Mouse (Mus musculus) forebrain, embryonic 11.5 days (tissue): ENCODE data around the gene Mdga1. TPM values are rescaled to one million over a fixed set of nuclear protein-coding genes. Genes with fewer than 3 reads are reported as not detected.
A peak's percentile ranks its signal among the peaks of the same experiment; 100 is the strongest.

ENCODE experiments used
- ATAC-seq: fragments of 200-750 bp; cut with Nextera tagmentation; replicated peaks from 2 replicates; pipeline ENCODE4 v1.8.0; 2017; ENCODE audit warnings: moderate TSS enrichment; ENCODE audit not compliant: low FRiP score
- DNase-seq: peaks from one replicate; pipeline ENCODE4 v3.0.0-alpha.2; 2017; ENCODE audit warnings: low spot score
- H3K27ac ChIP-seq: fragments of 300-500 bp; sonication (generic); 2 replicates; pipeline ENCODE4 v1.5.1; 2014; ENCODE audit warnings: low read depth, low read length
- H3K27me3 ChIP-seq: fragments of 300-500 bp; sonication (generic); 2 replicates; pipeline ENCODE4 v1.6.1; 2014; ENCODE audit warnings: mild to moderate bottlenecking, low read length, mixed read lengths; ENCODE audit not compliant: control insufficient read depth, insufficient read depth
- H3K36me3 ChIP-seq: fragments of 300-500 bp; sonication (generic); 2 replicates; pipeline ENCODE4 v1.6.1; 2014; ENCODE audit warnings: mild to moderate bottlenecking, low read length, moderate library complexity, mixed read lengths; ENCODE audit not compliant: control insufficient read depth, insufficient read depth
- H3K4me1 ChIP-seq: fragments of 300-500 bp; sonication (generic); replicated peaks from 2 replicates; pipeline ENCODE4 v1.6.1; 2014; ENCODE audit warnings: low read length, mixed read lengths; ENCODE audit not compliant: control insufficient read depth, insufficient read depth
- H3K4me2 ChIP-seq: fragments of 300-500 bp; sonication (generic); 2 replicates; pipeline ENCODE4 v1.6.1; 2014; ENCODE audit warnings: low read depth, mild to moderate bottlenecking, low read length, moderate library complexity, mixed read lengths; ENCODE audit not compliant: severe bottlenecking
- H3K4me3 ChIP-seq: fragments of 300-500 bp; sonication (generic); 2 replicates; pipeline ENCODE4 v1.5.1; 2014; ENCODE audit warnings: low read depth, low read length
- H3K9ac ChIP-seq: fragments of 300-500 bp; sonication (generic); 2 replicates; pipeline ENCODE4 v1.6.1; 2014; ENCODE audit warnings: low read length
- H3K9me3 ChIP-seq: fragments of 300-500 bp; sonication (generic); 2 replicates; pipeline ENCODE4 v1.6.1; 2016; ENCODE audit warnings: low read length, mixed read lengths; ENCODE audit not compliant: control insufficient read depth
- WGBS: fragments of 180-500 bp; shearing (Covaris S2); extraction: QIAGEN DNeasy Blood & Tissue Kit; methylation state at CpG from one replicate; pipeline ENCODE4 v1.1.7; 2014; 5-methylcytosine and 5-hydroxymethylcytosine counted together
- polyA plus RNA-seq: library from polyadenylated mRNA; unstranded; fragments of >200 nt; fragmentation: Nextera tagmentation; extraction: Ambion mirVana; gene quantifications from 2 replicates; pipeline ENCODE4 v1.2.1, GENCODE M21; 2014

Gene Mdga1
- polyA plus RNA-seq, 1 experiment from 2014 or later: 6.2 TPM

DNA sequence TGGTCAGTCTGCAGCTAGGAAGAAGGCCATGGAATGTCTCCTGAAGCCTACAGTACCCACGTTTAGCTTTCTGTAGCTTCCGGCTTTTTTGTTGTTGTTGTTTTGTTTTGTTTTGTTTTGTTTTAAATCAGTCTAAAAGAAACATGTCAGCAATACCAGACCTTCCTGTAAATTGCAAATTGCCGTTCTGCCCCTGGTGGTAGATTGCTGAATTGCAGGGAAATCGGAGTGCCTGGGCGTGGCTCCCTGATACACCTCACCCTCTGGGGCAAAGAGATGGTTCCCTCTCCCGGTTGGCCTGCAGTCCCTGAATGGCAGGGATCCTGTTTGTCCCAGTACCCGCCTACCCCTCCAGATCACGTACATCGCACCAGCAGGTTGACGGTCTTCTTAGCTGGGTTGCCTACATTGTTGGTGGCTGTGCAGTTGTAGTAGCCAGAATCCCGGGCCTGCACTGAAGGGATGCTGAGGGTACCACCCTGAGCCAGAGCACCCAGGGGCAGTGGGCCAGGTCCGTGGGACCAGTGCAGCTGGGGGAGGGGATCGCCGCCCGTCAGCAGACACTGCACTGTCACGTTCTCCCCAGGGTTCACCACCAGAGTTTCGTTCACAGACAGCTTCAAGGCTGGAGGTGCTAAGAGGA, 121.0 kb downstream of the Mdga1 start:
- no peak overlapping the region for H3K4me3 ChIP-seq
- no peak overlapping the region for H3K9ac ChIP-seq
- H3K4me2 ChIP-seq: no peak overlapping the region
- 24% methylated on average over 17 of the region's 17 CpGs for WGBS
- H3K36me3 ChIP-seq: no peaks in the 10 kb centered on the region
- no peaks in the 10 kb centered on the region for H3K9me3 ChIP-seq
- no peaks in the 10 kb centered on the region for H3K27me3 ChIP-seq
- DNase-seq: peak; percentile 84
- no peaks in the 10 kb centered on the region for H3K4me1 ChIP-seq
- ATAC-seq: no peak
- no peak overlapping the region for H3K27ac ChIP-seq

DNA sequence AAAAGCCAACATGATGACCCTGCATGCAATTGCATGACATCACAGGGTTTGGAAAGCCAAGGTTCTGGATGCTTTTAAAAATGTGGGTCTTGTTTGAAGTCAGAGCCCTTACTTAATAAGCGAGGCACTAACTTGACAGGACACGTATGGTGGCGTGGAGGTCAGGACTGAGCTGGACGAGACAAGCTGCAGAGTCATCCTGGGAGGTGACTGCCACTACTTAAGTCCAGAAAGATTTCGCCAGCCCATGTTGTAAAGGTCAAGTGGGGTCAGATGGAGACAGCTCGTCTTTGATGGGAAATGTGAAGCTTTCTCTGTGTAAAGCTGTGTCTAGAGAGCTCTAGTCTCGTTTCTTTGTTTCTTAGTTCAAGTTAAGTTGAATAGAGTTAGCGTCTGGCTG, 122.6 kb downstream of the Mdga1 start:
- ATAC-seq (no peak), DNase-seq (no peak)
- Histone ChIP-seq H3K9ac (no peak overlapping the region), H3K36me3 (no peaks in the 10 kb centered on the region), H3K4me1 (no peaks in the 10 kb centered on the region), H3K4me2 (no peak overlapping the region), H3K27me3 (no peaks in the 10 kb centered on the region), H3K4me3 (no peak overlapping the region), H3K9me3 (no peaks in the 10 kb centered on the region), H3K27ac (no peak overlapping the region)
- 53% methylated on average over 8 of the region's 8 CpGs for WGBS

- ATAC-seq: no peak
- H3K9ac ChIP-seq: no peak overlapping the region
- H3K36me3 ChIP-seq: no peaks in the 10 kb centered on the region
- 84% methylated on average over 15 of the region's 15 CpGs for WGBS
- no peak overlapping the region for H3K4me3 ChIP-seq
- H3K27ac ChIP-seq: no peak overlapping the region
- peaks cover 7% of the 10 kb centered on the region for H3K4me1 ChIP-seq
- no peak overlapping the region for H3K4me2 ChIP-seq
- no peaks in the 10 kb centered on the region for H3K9me3 ChIP-seq
- DNase-seq: no peak
- no peaks in the 10 kb centered on the region for H3K27me3 ChIP-seq
Observed at GRCm38 (mm10) chr17:29846284-29846683, 123.6 kb downstream of the Mdga1 start.

DNA sequence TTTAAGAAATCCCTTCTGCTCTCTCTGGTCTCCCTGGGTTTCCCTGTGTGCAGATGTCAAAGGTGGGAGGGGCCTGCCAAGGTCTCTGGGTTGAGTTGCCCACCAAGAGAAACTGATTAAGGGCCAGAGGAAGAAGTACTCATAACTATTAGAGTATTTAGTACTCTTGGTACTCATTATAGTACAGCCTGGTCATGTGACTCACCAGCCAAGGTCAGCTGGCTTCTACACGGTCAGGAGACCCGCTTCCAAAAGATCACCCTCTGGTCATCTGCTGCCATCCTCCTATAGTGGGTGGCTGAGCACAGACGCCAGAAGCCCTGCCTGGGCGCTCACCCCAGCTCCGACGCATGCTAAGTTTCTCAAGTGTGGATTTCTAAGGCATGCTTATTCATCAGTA, 124.9 kb downstream of the Mdga1 start:
- Histone ChIP-seq H3K4me1 (peaks cover 7% of the 10 kb centered on the region), H3K4me3 (no peak overlapping the region), H3K27ac (no peak overlapping the region), H3K36me3 (no peaks in the 10 kb centered on the region), H3K9me3 (no peaks in the 10 kb centered on the region), H3K27me3 (no peaks in the 10 kb centered on the region), H3K4me2 (no peak overlapping the region), H3K9ac (no peak overlapping the region)
- no peak for DNase-seq
- WGBS: 86% methylated on average over 6 of the region's 6 CpGs
- no peak for ATAC-seq

GRCm38 (mm10) chr17:29843419-29844162, 126.3 kb downstream of the Mdga1 start:
- Histone ChIP-seq H3K27ac (no peak overlapping the region), H3K4me3 (no peak overlapping the region), H3K27me3 (no peaks in the 10 kb centered on the region), H3K4me1 (peaks cover 7% of the 10 kb centered on the region), H3K4me2 (no peak overlapping the region), H3K9ac (no peak overlapping the region), H3K36me3 (no peaks in the 10 kb centered on the region), H3K9me3 (no peaks in the 10 kb centered on the region)
- DNase-seq (no peak), ATAC-seq (no peak)
- WGBS: 89% methylated on average over 7 of the region's 7 CpGs

- peak; percentile 71 for ATAC-seq
- H3K27ac ChIP-seq: no peak overlapping the region
Observed at GRCm38 (mm10) chr17:29841781-29842690, 127.9 kb downstream of the Mdga1 start.

DNA sequence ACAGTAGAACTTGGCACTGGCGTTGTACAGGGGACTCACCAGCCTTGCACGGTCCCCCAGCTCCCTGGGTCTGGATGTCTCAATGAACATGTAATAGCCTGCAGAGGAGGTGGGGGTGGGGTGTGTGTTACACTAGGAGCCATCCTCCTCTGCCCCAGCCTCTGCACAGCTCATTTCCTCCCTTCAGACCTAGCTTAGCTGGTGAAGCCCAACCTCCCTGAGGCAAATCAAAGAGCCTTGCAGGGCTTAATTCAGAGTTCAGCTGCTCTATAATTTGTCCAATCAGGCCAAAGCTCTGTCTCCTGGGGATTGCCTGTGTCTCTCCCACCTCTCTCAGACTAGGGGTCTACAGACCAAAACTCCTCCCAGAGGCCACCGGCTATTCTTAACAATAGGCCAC, 131.9 kb downstream of the Mdga1 start:
- Histone ChIP-seq H3K27me3 (no peaks in the 10 kb centered on the region), H3K36me3 (no peaks in the 10 kb centered on the region), H3K4me3 (no peak overlapping the region), H3K9me3 (no peaks in the 10 kb centered on the region), H3K9ac (no peak overlapping the region), H3K4me1 (peaks cover 12% of the 10 kb centered on the region), H3K4me2 (no peak overlapping the region), H3K27ac (no peak overlapping the region)
- ATAC-seq: peak; percentile 59
- WGBS: 23% methylated on average over 3 of the region's 3 CpGs
- DNase-seq: peak; percentile 60

More at GRCm38 (mm10) chr17:29841781-29842690, 127.9 kb downstream of the Mdga1 start:
- Histone ChIP-seq H3K27me3 (no peaks in the 10 kb centered on the region), H3K9me3 (no peaks in the 10 kb centered on the region), H3K4me3 (peak overlapping the region; percentile 40), H3K4me1 (peaks cover 12% of the 10 kb centered on the region), H3K36me3 (no peaks in the 10 kb centered on the region), H3K4me2 (peak overlapping the region; percentile 79), H3K9ac (peak overlapping the region; percentile 39)
- WGBS: 4% methylated on average over 46 of the region's 46 CpGs
- DNase-seq: peak; percentile 69

DNA sequence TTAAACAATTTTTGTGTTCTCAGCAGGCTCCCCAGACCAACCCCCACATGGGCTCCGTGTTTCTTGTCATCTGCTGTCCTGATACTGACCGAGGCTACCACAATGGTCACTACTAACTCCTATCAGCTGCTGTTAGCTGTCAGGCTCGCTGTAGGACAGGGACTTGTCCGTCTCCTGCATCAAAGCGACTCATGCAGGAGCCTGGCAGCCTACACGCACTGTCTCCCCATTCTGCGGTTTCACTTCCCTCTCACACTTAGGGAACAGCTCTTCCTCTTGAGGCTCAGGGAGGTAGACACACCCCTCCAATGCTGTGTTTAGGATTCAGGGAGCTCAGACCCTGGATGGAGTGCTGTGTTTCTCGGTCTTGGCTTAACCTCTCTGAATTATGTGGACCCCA, 132.4 kb downstream of the Mdga1 start:
- Histone ChIP-seq H3K9me3 (no peaks in the 10 kb centered on the region), H3K36me3 (no peaks in the 10 kb centered on the region), H3K4me2 (no peak overlapping the region), H3K27ac (no peak overlapping the region), H3K4me1 (peaks cover 12% of the 10 kb centered on the region), H3K4me3 (no peak overlapping the region), H3K27me3 (no peaks in the 10 kb centered on the region), H3K9ac (no peak overlapping the region)
- 75% methylated on average over 8 of the region's 8 CpGs for WGBS
- ATAC-seq (no peak), DNase-seq (no peak)
